33 mouse cellular contexts compared by ENCODE assay signal in the genomic region with DNA sequence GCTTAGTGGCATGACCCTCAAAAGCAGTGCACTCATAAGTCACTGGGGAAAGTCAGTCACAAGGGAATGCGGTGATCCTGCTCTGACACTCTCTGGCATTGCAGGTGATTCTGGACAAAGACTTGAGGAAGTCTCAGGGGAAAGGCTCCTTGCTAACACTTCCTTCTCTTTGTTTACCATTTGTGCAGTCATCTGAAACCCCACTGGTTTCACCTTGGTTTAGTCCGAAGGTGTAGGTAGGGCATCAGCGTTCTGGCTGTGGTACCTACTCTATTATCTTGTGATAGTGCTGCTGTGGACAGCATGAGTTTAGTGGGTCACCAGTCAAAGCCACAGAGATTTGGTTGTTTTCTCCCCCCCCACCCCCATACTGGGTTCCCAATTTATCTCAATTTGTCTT. TPM values are rescaled to one million over a fixed set of nuclear protein-coding genes. Genes with fewer than 3 reads are reported as not detected.
"Had no signal": no experiment of that assay in that cellular context is flagged by ENCODE, and none has a peak within 500 bp of the region (broad histone marks: within the 10 kb centered on the region; RNA-seq: fewer than 3 reads in every experiment).

No protein-coding gene starts in this region.

- H3K9ac ChIP-seq: limb, embryonic 12.5 days; limb, embryonic 13.5 days; limb, embryonic 15.5 days; liver, embryonic 12.5 days; liver, embryonic 13.5 days; liver, embryonic 14.5 days; liver, embryonic 15.5 days; liver, postnatal 0 days; lung, embryonic 14.5 days; lung, embryonic 15.5 days; midbrain, embryonic 12.5 days; midbrain, embryonic 13.5 days; midbrain, embryonic 15.5 days had no signal

- ATAC-seq: liver, embryonic 12.5 days; liver, postnatal 0 days; lung, postnatal 0 days; midbrain, embryonic 13.5 days; midbrain, embryonic 15.5 days; midbrain, embryonic 16.5 days had no signal

- H3K9me3 ChIP-seq: limb, embryonic 10.5 days; limb, embryonic 12.5 days; limb, embryonic 13.5 days; limb, embryonic 15.5 days; liver, embryonic 12.5 days; liver, embryonic 13.5 days; liver, embryonic 15.5 days; lung, embryonic 15.5 days; midbrain, embryonic 10.5 days; midbrain, embryonic 12.5 days; midbrain, embryonic 13.5 days; midbrain, embryonic 15.5 days had no signal

- H3K27me3 ChIP-seq: limb, embryonic 12.5 days; limb, embryonic 13.5 days; limb, embryonic 15.5 days; lung, embryonic 15.5 days; megakaryocyte, embryonic 14.5 days; midbrain, embryonic 15.5 days had no signal

- H3K4me2 ChIP-seq: limb, embryonic 12.5 days; limb, embryonic 13.5 days; limb, embryonic 15.5 days; liver, embryonic 11.5 days; liver, embryonic 12.5 days; liver, embryonic 13.5 days; liver, embryonic 15.5 days; lung, embryonic 14.5 days; lung, embryonic 15.5 days; midbrain, embryonic 11.5 days; midbrain, embryonic 12.5 days; midbrain, embryonic 13.5 days; midbrain, embryonic 15.5 days had no signal

- H3K27ac ChIP-seq: limb, embryonic 10.5 days; limb, embryonic 12.5 days; limb, embryonic 13.5 days; limb, embryonic 15.5 days; liver, embryonic 12.5 days; liver, embryonic 13.5 days; liver, embryonic 14.5 days; liver, embryonic 15.5 days; lung, embryonic 15.5 days; macrophage; midbrain, embryonic 10.5 days; midbrain, embryonic 12.5 days; midbrain, embryonic 13.5 days; midbrain, embryonic 15.5 days had no signal

- H3K4me3 ChIP-seq: limb, embryonic 10.5 days; limb, embryonic 12.5 days; limb, embryonic 13.5 days; limb, embryonic 15.5 days; liver, embryonic 12.5 days; liver, embryonic 13.5 days; liver, embryonic 15.5 days; lung, embryonic 15.5 days; megakaryocyte, embryonic 14.5 days; midbrain, embryonic 10.5 days; midbrain, embryonic 12.5 days; midbrain, embryonic 13.5 days; midbrain, embryonic 15.5 days; myocyte had no signal

- H3K36me3 ChIP-seq: limb, embryonic 10.5 days; limb, embryonic 12.5 days; limb, embryonic 13.5 days; limb, embryonic 15.5 days; liver, embryonic 12.5 days; liver, embryonic 13.5 days; liver, embryonic 15.5 days; lung, embryonic 15.5 days; midbrain, embryonic 10.5 days; midbrain, embryonic 12.5 days; midbrain, embryonic 13.5 days; midbrain, embryonic 15.5 days had no signal

- DNase-seq: left cerebral cortex, postnatal 4 days; liver; liver, embryonic 13.5 days; liver, postnatal 0 days; lung, adult 18-20 months; lung, adult 2 months; lung, embryonic 14.5 days; lung, postnatal 10 days; lung, postnatal 14 days; lung, postnatal 36 days; lung, postnatal 4 days; midbrain, embryonic 14.5 days had no signal

RNA-seq across cellular contexts. Expression of gene Gsto2, which starts 15.6 kb away (rescaled TPM):
- total RNA-seq: megakaryocyte, adult 5-6 weeks; monocyte, adult 5-6 weeks had no signal
